ENCODE assay signal across 11 mouse cellular contexts in the genomic region with DNA sequence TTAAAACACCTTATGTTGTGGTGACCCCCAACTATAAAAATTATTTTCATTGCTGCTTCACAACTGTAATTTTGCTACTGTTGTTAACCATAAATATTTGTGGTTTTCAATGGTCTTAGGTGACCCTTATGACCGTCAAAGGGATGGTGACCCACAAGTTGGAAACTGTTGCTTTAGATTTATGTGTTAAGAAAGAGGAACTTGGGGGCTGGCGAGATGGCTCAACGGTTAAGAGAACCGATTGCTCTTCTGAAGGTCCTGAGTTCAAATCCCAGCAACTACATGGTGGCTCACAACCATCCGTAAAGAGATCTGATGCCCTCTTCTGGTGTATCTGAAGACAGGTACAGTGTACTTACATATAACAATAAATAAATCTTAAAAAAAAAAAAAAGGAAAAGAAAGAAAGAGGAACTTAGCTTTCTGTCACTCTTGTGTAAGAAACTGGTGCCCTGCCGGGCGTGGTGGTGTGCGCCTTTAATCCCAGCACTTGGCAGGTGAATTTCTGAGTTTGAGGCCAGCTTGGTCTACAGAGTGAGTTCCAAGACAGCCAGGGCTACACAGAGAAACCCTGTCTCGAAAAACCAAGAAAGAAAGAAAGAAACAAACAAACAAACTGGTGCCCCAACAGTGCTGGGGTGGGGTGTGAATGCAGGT. TPM values are rescaled to one million over a fixed set of nuclear protein-coding genes. Genes with fewer than 3 reads are reported as not detected.
A peak's percentile ranks its signal among the peaks of the same experiment; 100 is the strongest.
DNase-seq lines count a peak whose midpoint lies in the region; ATAC-seq and TF ChIP-seq lines count a peak whose summit lies in the region.
"Not testable (repeated sequence)": the region's sequence is repeated elsewhere in the genome, so short reads cannot be mapped to it uniquely, and the experiment has no call there.
"Had no signal": no experiment of that assay in that cellular context is flagged by ENCODE, and none has a peak within 500 bp of the region (broad histone marks: within the 10 kb centered on the region; RNA-seq: fewer than 3 reads in every experiment).

No protein-coding gene starts in this region.

- TF ChIP-seq CTCF in CH12.LX (conservative IDR thresholded peaks at IDR 0.05 in 1 of 2, IDR thresholded peaks at IDR 0.05 in 1 of 2; ENCODE audit: low read depth in 2 of 2, low read length in 2 of 2); gastrocnemius, adult 2 months (IDR thresholded peaks at IDR 0.05); liver, postnatal 0 days (IDR thresholded peaks at IDR 0.05; ENCODE audit: low read depth); midbrain, postnatal 0 days (IDR thresholded peaks at IDR 0.05): not testable (repeated sequence)
- TF ChIP-seq CTCF in layer of hippocampus, adult 2 months (conservative IDR thresholded peaks at IDR 0.05): peak; percentile 26
- TF ChIP-seq CTCF in stomach, postnatal 0 days (IDR thresholded peaks at IDR 0.05; ENCODE audit: low read depth): peak; percentile 34; the same call in 1 of the 2 replicates

- intact Hi-C loops in gastrocnemius, adult 2 months (cut with DNase I): not testable (repeated sequence)

- TF ChIP-seq RAD21 in CH12.LX (IDR thresholded peaks at IDR 0.05; ENCODE audit: low read depth, low read length): not testable (repeated sequence)

- H3K4me2 ChIP-seq in CH12.LX (ENCODE audit: insufficient read depth, low read depth, poor library complexity, severe bottlenecking): peak overlapping the region; percentile 88
- peak overlapping the region; percentile 91 for H3K4me2 ChIP-seq in embryonic facial prominence, embryonic 11.5 days (ENCODE audit: low read depth, low read length)
- H3K4me2 ChIP-seq in hindbrain, embryonic 14.5 days (replicated peaks): peak overlapping the region; percentile 96
- peak overlapping the region; percentile 98 for H3K4me2 ChIP-seq in liver, postnatal 0 days (ENCODE audit: low read depth, low read length)
- H3K4me2 ChIP-seq in midbrain, postnatal 0 days (ENCODE audit: low read depth, low read length, poor library complexity, severe bottlenecking): peak overlapping the region; percentile 90
- peak overlapping the region; percentile 90 for H3K4me2 ChIP-seq in stomach, postnatal 0 days (replicated peaks; ENCODE audit: low read depth)

- peaks cover 3 to 27% of the 10 kb centered on the region in 2 experiments for H3K36me3 ChIP-seq in CH12.LX (replicated peaks in 1 of 2; ENCODE audit: control insufficient read depth in 1 of 2, insufficient read depth in 1 of 2, low read length in 1 of 2)
- H3K36me3 ChIP-seq in embryonic facial prominence, embryonic 11.5 days (replicated peaks; ENCODE audit: control insufficient read depth, insufficient read depth, low read depth, low read length); liver, postnatal 0 days (replicated peaks; ENCODE audit: insufficient read depth, low read length); midbrain, postnatal 0 days (ENCODE audit: insufficient read depth, low read length); stomach, postnatal 0 days (ENCODE audit: control insufficient read depth, insufficient read depth, low read length): not testable (repeated sequence)
- peaks cover 14% of the 10 kb centered on the region; the same call in 1 of the 2 replicates for H3K36me3 ChIP-seq in hindbrain, embryonic 14.5 days (replicated peaks; ENCODE audit: control insufficient read depth, insufficient read depth)

- not testable (repeated sequence) for DNase-seq in CH12.LX (ENCODE audit: extremely low read depth); embryonic facial prominence, embryonic 11.5 days (ENCODE audit: low spot score); hindbrain, embryonic 14.5 days (ENCODE audit: low spot score); layer of hippocampus, adult 2 months (ENCODE audit: low spot score in 2 of 2); liver, postnatal 0 days; midbrain, postnatal 0 days (ENCODE audit: low spot score); stomach, postnatal 0 days (ENCODE audit: low spot score)
- peak; percentile 18 for DNase-seq in gastrocnemius, adult 2 months

- peak overlapping the region; percentile 93 for H3K9ac ChIP-seq in CH12.LX (ENCODE audit: insufficient read depth, low read depth)
- H3K9ac ChIP-seq in embryonic facial prominence, embryonic 11.5 days (replicated peaks; ENCODE audit: low read length): peak overlapping the region; percentile 82
- H3K9ac ChIP-seq in hindbrain, embryonic 14.5 days: peak overlapping the region; percentile 90
- peak overlapping the region; percentile 99 for H3K9ac ChIP-seq in liver, postnatal 0 days (replicated peaks)
- H3K9ac ChIP-seq in midbrain, postnatal 0 days (replicated peaks; ENCODE audit: low read length, poor library complexity, severe bottlenecking): peak overlapping the region; percentile 94
- peak overlapping the region; percentile 91 for H3K9ac ChIP-seq in stomach, postnatal 0 days (ENCODE audit: low read length)

- peak overlapping the region; percentile 84 to 99 (median 90) for H3K4me3 ChIP-seq in CH12.LX (replicated peaks in 1 of 3; ENCODE audit: low read depth in 2 of 3, low read length in 2 of 3, poor library complexity in 1 of 3)
- peak overlapping the region; percentile 86 for H3K4me3 ChIP-seq in embryonic facial prominence, embryonic 11.5 days (ENCODE audit: low read depth, low read length)
- H3K4me3 ChIP-seq in gastrocnemius, adult 2 months: peak overlapping the region; percentile 77
- H3K4me3 ChIP-seq in hindbrain, embryonic 14.5 days (replicated peaks; ENCODE audit: low read length): peak overlapping the region; percentile 88
- peak overlapping the region; percentile 72 for H3K4me3 ChIP-seq in layer of hippocampus, adult 2 months
- peak overlapping the region; percentile 99 for H3K4me3 ChIP-seq in liver, postnatal 0 days (ENCODE audit: low read depth, low read length)
- H3K4me3 ChIP-seq in midbrain, postnatal 0 days (ENCODE audit: low read depth, low read length): peak overlapping the region; percentile 92
- H3K4me3 ChIP-seq in stomach, postnatal 0 days (ENCODE audit: low read depth, low read length): peak overlapping the region; percentile 90

- TF ChIP-seq POLR2A in CH12.LX (IDR thresholded peaks at IDR 0.05; ENCODE audit: low read depth, low read length): not testable (repeated sequence)

- dilution Hi-C loops in CH12.LX (cut with MboI; ENCODE audit: extremely low pct_ligation_motif_present, extremely low pct_unique_long_range_greater_than_20kb, low sequenced_read_pairs): not testable (repeated sequence)

- H3K27me3 ChIP-seq in CH12.LX (replicated peaks); embryonic facial prominence, embryonic 11.5 days (ENCODE audit: control insufficient read depth, insufficient read depth, low read length); hindbrain, embryonic 14.5 days (ENCODE audit: control insufficient read depth, insufficient read depth, low read length); liver, postnatal 0 days (ENCODE audit: insufficient read depth, low read length); midbrain, postnatal 0 days (ENCODE audit: insufficient read depth, low read length); stomach, postnatal 0 days (ENCODE audit: control insufficient read depth, insufficient read depth, low read length): not testable (repeated sequence)

- not testable (repeated sequence) for ATAC-seq in embryonic facial prominence, embryonic 11.5 days (replicated peaks; ENCODE audit: insufficient number of reproducible peaks, low FRiP score, low TSS enrichment, low read depth); hindbrain, embryonic 14.5 days (ENCODE audit: low FRiP score); liver, postnatal 0 days; midbrain, postnatal 0 days (ENCODE audit: low FRiP score); stomach, postnatal 0 days (ENCODE audit: low FRiP score, low TSS enrichment)

- not testable (repeated sequence) for H3K27ac ChIP-seq in CH12.LX (ENCODE audit: insufficient read depth, low read depth); embryonic facial prominence, embryonic 11.5 days (replicated peaks; ENCODE audit: low read depth, low read length); hindbrain, embryonic 14.5 days; midbrain, postnatal 0 days (ENCODE audit: low read depth, low read length)
- peak overlapping the region; percentile 97 for H3K27ac ChIP-seq in gastrocnemius, adult 2 months
- H3K27ac ChIP-seq in layer of hippocampus, adult 2 months: peak overlapping the region; percentile 95; the same call in 1 of the 2 replicates
- peak overlapping the region; percentile 88 for H3K27ac ChIP-seq in liver, postnatal 0 days (ENCODE audit: low read depth)
- peak overlapping the region; percentile 91; the same call in 1 of the 2 replicates for H3K27ac ChIP-seq in stomach, postnatal 0 days (replicated peaks)

- TF ChIP-seq EP300 in CH12.LX (IDR thresholded peaks at IDR 0.05; ENCODE audit: low read length); liver, postnatal 0 days (IDR thresholded peaks at IDR 0.05; ENCODE audit: low read depth); stomach, postnatal 0 days (optimal IDR thresholded peaks at IDR 0.05): not testable (repeated sequence)

- not testable (repeated sequence) for H3K9me3 ChIP-seq in CH12.LX (replicated peaks; ENCODE audit: low read length); embryonic facial prominence, embryonic 11.5 days (replicated peaks; ENCODE audit: control insufficient read depth, low read length); hindbrain, embryonic 14.5 days (ENCODE audit: control insufficient read depth, low read length); liver, postnatal 0 days (ENCODE audit: low read length); midbrain, postnatal 0 days (ENCODE audit: low read length); stomach, postnatal 0 days (ENCODE audit: control insufficient read depth, low read length)

- in situ Hi-C loops in CH12.LX (cut with MboI; ENCODE audit: low pct_ligation_motif_present, low pct_unique_long_range_greater_than_20kb, low sequenced_read_pairs): loop anchor here (5.0 kb wide), 1 partner anchor 37 kb away; no protein-coding TSS in a partner anchor

- not testable (repeated sequence) for H3K79me2 ChIP-seq in CH12.LX (replicated peaks; ENCODE audit: control insufficient read depth, extremely low read depth, insufficient read depth, poor library complexity, severe bottlenecking)

- 87% methylated on average over 9 of the region's 9 CpGs for WGBS in embryonic facial prominence, embryonic 11.5 days
- WGBS in hindbrain, embryonic 14.5 days: 87% methylated on average over 9 of the region's 9 CpGs
- 44% methylated on average over 9 of the region's 9 CpGs for WGBS in liver, postnatal 0 days (ENCODE audit: insufficient replicate concordance)
- WGBS in midbrain, postnatal 0 days: 84% methylated on average over 9 of the region's 9 CpGs
- 73% methylated on average over 9 of the region's 9 CpGs for WGBS in stomach, postnatal 0 days

- peaks cover 4 to 31% of the 10 kb centered on the region in 2 experiments; a peak in 3 of 4 replicates for H3K4me1 ChIP-seq in CH12.LX (ENCODE audit: control insufficient read depth in 1 of 2, insufficient read depth in 2 of 2)
- H3K4me1 ChIP-seq in embryonic facial prominence, embryonic 11.5 days (ENCODE audit: control insufficient read depth, insufficient read depth, low read length); midbrain, postnatal 0 days (ENCODE audit: insufficient read depth, low read length); stomach, postnatal 0 days (replicated peaks; ENCODE audit: control insufficient read depth, insufficient read depth): not testable (repeated sequence)
- H3K4me1 ChIP-seq in hindbrain, embryonic 14.5 days (replicated peaks; ENCODE audit: control insufficient read depth, insufficient read depth, low read length): peaks cover 28% of the 10 kb centered on the region
- peaks cover 32% of the 10 kb centered on the region for H3K4me1 ChIP-seq in liver, postnatal 0 days (ENCODE audit: insufficient read depth)

RNA-seq across cellular contexts. Expression of gene Atp6v0d1, which starts 1.1 kb away (rescaled TPM):
- total RNA-seq in CH12.LX (2012; rRNA removed) (38.0 and 48.8 TPM in 2 replicates), CH12.LX (2014; rRNA removed) (51.0 and 55.3 TPM in 2 replicates)
- polyA plus RNA-seq in CH12.LX (2012; ENCODE audit: insufficient read length, low read depth): 48.8 and 53.6 TPM in 2 replicates
- polyA plus RNA-seq in embryonic facial prominence, embryonic 11.5 days (2014; fragmentation: Nextera tagmentation; extraction: Ambion mirVana): 89.8 and 95.5 TPM in 2 replicates
- 10 to 100 TPM; 40.3 to 41.6 TPM for total RNA-seq in gastrocnemius, adult 2 months (2021)
- polyA plus RNA-seq in hindbrain, embryonic 14.5 days (2014; fragmentation: Nextera tagmentation; extraction: Ambion mirVana): 231 and 245 TPM in 2 replicates
- 100 to 1,000 TPM; 278 to 305 TPM for total RNA-seq in layer of hippocampus, adult 2 months (2021)
- 48.0 and 50.2 TPM in 2 replicates for polyA plus RNA-seq in liver, postnatal 0 days (2015; fragmentation: Nextera tagmentation; extraction: Ambion mirVana)
- total RNA-seq in midbrain, postnatal 0 days (2014; rRNA removed): 214 and 238 TPM in 2 replicates
- 272 and 300 TPM in 2 replicates for polyA plus RNA-seq in midbrain, postnatal 0 days (2015; fragmentation: Nextera tagmentation; extraction: Ambion mirVana)
- 96.2 and 101 TPM in 2 replicates for polyA plus RNA-seq in stomach, postnatal 0 days (2015; fragmentation: Nextera tagmentation; extraction: Ambion mirVana)

RNA-seq across cellular contexts. Expression of gene Ripor1, which starts 40.4 kb away (rescaled TPM):
- total RNA-seq in CH12.LX (2012; rRNA removed): 1.5 and 1.7 TPM in 2 replicates
- 0.24 and 0.28 TPM in 2 replicates for total RNA-seq in CH12.LX (2014; rRNA removed)
- 5.8 and 7.2 TPM in 2 replicates for polyA plus RNA-seq in CH12.LX (2012; ENCODE audit: insufficient read length, low read depth)
- polyA plus RNA-seq in embryonic facial prominence, embryonic 11.5 days (2014; fragmentation: Nextera tagmentation; extraction: Ambion mirVana): 7.3 and 8.7 TPM in 2 replicates
- 10 to 100 TPM; 15.7 to 20.6 TPM for total RNA-seq in gastrocnemius, adult 2 months (2021)
- 30.6 and 32.6 TPM in 2 replicates for polyA plus RNA-seq in hindbrain, embryonic 14.5 days (2014; fragmentation: Nextera tagmentation; extraction: Ambion mirVana)
- total RNA-seq in layer of hippocampus, adult 2 months (2021): 10 to 100 TPM; 88.7 to 94.8 TPM
- polyA plus RNA-seq in liver, postnatal 0 days (2015; fragmentation: Nextera tagmentation; extraction: Ambion mirVana): 6.2 and 6.8 TPM in 2 replicates
- 12.6 and 16.1 TPM in 2 replicates for total RNA-seq in midbrain, postnatal 0 days (2014; rRNA removed)
- 32.6 and 32.7 TPM in 2 replicates for polyA plus RNA-seq in midbrain, postnatal 0 days (2015; fragmentation: Nextera tagmentation; extraction: Ambion mirVana)
- polyA plus RNA-seq in stomach, postnatal 0 days (2015; fragmentation: Nextera tagmentation; extraction: Ambion mirVana): 8.9 and 9.3 TPM in 2 replicates

RNA-seq across cellular contexts. Expression of gene Hsd11b2, which starts 46.1 kb away (rescaled TPM):
- total RNA-seq in CH12.LX (2012; rRNA removed): not detected in 2 replicates
- not detected in 2 replicates for total RNA-seq in CH12.LX (2014; rRNA removed)
- not detected in 2 replicates for polyA plus RNA-seq in CH12.LX (2012; ENCODE audit: insufficient read length, low read depth)
- polyA plus RNA-seq in embryonic facial prominence, embryonic 11.5 days (2014; fragmentation: Nextera tagmentation; extraction: Ambion mirVana): 11.9 and 12.6 TPM in 2 replicates
- total RNA-seq in gastrocnemius, adult 2 months (2021): not detected
- polyA plus RNA-seq in hindbrain, embryonic 14.5 days (2014; fragmentation: Nextera tagmentation; extraction: Ambion mirVana): 6.1 and 7.0 TPM in 2 replicates
- not detected for total RNA-seq in layer of hippocampus, adult 2 months (2021)
- 0.13 TPM in 1 of 2 replicates, not detected in the other for polyA plus RNA-seq in liver, postnatal 0 days (2015; fragmentation: Nextera tagmentation; extraction: Ambion mirVana)
- 0.57 and 0.88 TPM in 2 replicates for total RNA-seq in midbrain, postnatal 0 days (2014; rRNA removed)
- polyA plus RNA-seq in midbrain, postnatal 0 days (2015; fragmentation: Nextera tagmentation; extraction: Ambion mirVana): 1.3 and 1.9 TPM in 2 replicates
- polyA plus RNA-seq in stomach, postnatal 0 days (2015; fragmentation: Nextera tagmentation; extraction: Ambion mirVana): 2.5 and 2.8 TPM in 2 replicates
- total RNA-seq: heart, postnatal 36 days; layer of hippocampus, adult 18-20 months; monocyte, adult 5-6 weeks had no signal
